Mouse (Mus musculus) embryonic facial prominence, embryonic 14.5 days (tissue): ENCODE measurements around the gene Foxl1. TPM values are rescaled to one million over a fixed set of nuclear protein-coding genes. Genes with fewer than 3 reads are reported as not detected.

Experiments
- ATAC-seq: fragments of 200-750 bp; cut with Nextera tagmentation; 2 replicates; pipeline ENCODE4 v1.8.0; 2017; ENCODE audit warnings: low read depth, moderate number of reproducible peaks, moderate TSS enrichment
- DNase-seq: peaks from one replicate; pipeline ENCODE4 v3.0.0-alpha.2; 2015; ENCODE audit warnings: low spot score
- H3K27ac ChIP-seq: fragments of 300-500 bp; sonication (generic); replicated peaks from 2 replicates; pipeline ENCODE4 v1.5.1; 2014; ENCODE audit warnings: low read depth, mild to moderate bottlenecking, low read length, moderate library complexity
- H3K27me3 ChIP-seq: fragments of 300-500 bp; sonication (generic); replicated peaks from 2 replicates; pipeline ENCODE4 v1.6.1; 2014; ENCODE audit warnings: low read length; ENCODE audit not compliant: control insufficient read depth, insufficient read depth
- H3K36me3 ChIP-seq: fragments of 300-500 bp; sonication (generic); 2 replicates; pipeline ENCODE4 v1.6.1; 2014; ENCODE audit warnings: low read length, mixed read lengths; ENCODE audit not compliant: control insufficient read depth, insufficient read depth
- H3K4me1 ChIP-seq: fragments of 300-500 bp; sonication (generic); 2 replicates; pipeline ENCODE4 v1.6.1; 2014; ENCODE audit warnings: antibody characterized with exemption, low read length; ENCODE audit not compliant: control insufficient read depth, insufficient read depth
- H3K4me2 ChIP-seq: fragments of 300-500 bp; sonication (generic); 2 replicates; pipeline ENCODE4 v1.6.1; 2014; ENCODE audit warnings: low read depth, mild to moderate bottlenecking, low read length, moderate library complexity, mixed read lengths
- H3K4me3 ChIP-seq: fragments of 300-500 bp; sonication (generic); 2 replicates; pipeline ENCODE4 v1.5.1; 2014; ENCODE audit warnings: low read depth, mild to moderate bottlenecking, low read length
- H3K9ac ChIP-seq: fragments of 300-500 bp; sonication (generic); 2 replicates; pipeline ENCODE4 v1.6.1; 2014; ENCODE audit warnings: low read depth, mild to moderate bottlenecking, low read length, moderate library complexity, mixed read lengths
- H3K9me3 ChIP-seq: fragments of 300-500 bp; sonication (generic); 2 replicates; pipeline ENCODE4 v1.6.1; 2016; ENCODE audit warnings: low read length; ENCODE audit not compliant: control insufficient read depth
- WGBS: fragments of 180-500 bp; shearing (Covaris S2); extraction: QIAGEN DNeasy Blood & Tissue Kit; methylation state at CpG from one replicate; pipeline ENCODE4 v1.1.7; 2014; 5-methylcytosine and 5-hydroxymethylcytosine counted together
- polyA plus RNA-seq: library from polyadenylated mRNA; unstranded; fragments of >200 nt; fragmentation: Nextera tagmentation; extraction: Ambion mirVana; gene quantifications from 2 replicates; pipeline ENCODE4 v1.2.1, GENCODE M21; 2014

Foxl1 gene
- polyA plus RNA-seq, 1 experiment from 2014 or later = 0.32 TPM

- DNase-seq = peak; percentile 83
- Histone ChIP-seq H3K4me3 (peak overlapping the region; percentile 50), H3K4me2 (peak overlapping the region; percentile 95), H3K9me3 (no peaks in the 10 kb centered on the region), H3K36me3 (no peaks in the 10 kb centered on the region), H3K27ac (peak overlapping the region; percentile 81), H3K4me1 (peaks cover 6% of the 10 kb centered on the region; the same call in 1 of the 2 replicates), H3K27me3 (peaks cover 100% of the 10 kb centered on the region), H3K9ac (peak overlapping the region; percentile 67)
- peak; percentile 85 for ATAC-seq
- 0% methylated on average over 55 of the region's 89 CpGs for WGBS
These were observed 44.4 kb upstream of the Foxl1 start for GRCm38 (mm10) chr8:121083093-121083935.

GRCm38 (mm10) chr8:121083936-121084209 lies 43.9 kb upstream of the Foxl1 start:
- H3K4me2 ChIP-seq = peak overlapping the region; percentile 95
- H3K4me3 ChIP-seq = peak overlapping the region; percentile 50
- DNase-seq (no peak), ATAC-seq (peak; percentile 54)
- peaks cover 6% of the 10 kb centered on the region; the same call in 1 of the 2 replicates for H3K4me1 ChIP-seq
- peak overlapping the region; percentile 67 for H3K9ac ChIP-seq
- no CpG with 5 or more reads among the region's 27 CpGs for WGBS
- H3K36me3 ChIP-seq = no peaks in the 10 kb centered on the region
- peaks cover 100% of the 10 kb centered on the region for H3K27me3 ChIP-seq
- no peaks in the 10 kb centered on the region for H3K9me3 ChIP-seq
- H3K27ac ChIP-seq = peak overlapping the region; percentile 81

- Histone ChIP-seq H3K27me3 (peaks cover 100% of the 10 kb centered on the region), H3K4me1 (peaks cover 6% of the 10 kb centered on the region; the same call in 1 of the 2 replicates), H3K36me3 (no peaks in the 10 kb centered on the region), H3K4me2 (peak within 1 kb of the TSS; percentile 95), H3K9ac (peak within 1 kb of the TSS; percentile 67), H3K4me3 (peak within 1 kb of the TSS; percentile 50), H3K27ac (peak within 1 kb of the TSS; percentile 81), H3K9me3 (no peaks in the 10 kb centered on the region)
- DNase-seq (peak; percentile 65), ATAC-seq (peak; percentile 56)
- 0% methylated on average over 17 of the region's 83 CpGs for WGBS
These were observed 43.4 kb upstream of the Foxl1 start, which contains the start of gene Foxf1 for GRCm38 (mm10) chr8:121084210-121084951. Gene Foxf1 (plus strand): TSS chr8:121084386.

GRCm38 (mm10) chr8:121085011-121085410 lies 42.7 kb upstream of the Foxl1 start:
- 3% methylated on average over 12 of the region's 30 CpGs for WGBS
- no peak for DNase-seq
- no peak for ATAC-seq
- H3K27me3 ChIP-seq = peaks cover 100% of the 10 kb centered on the region
- H3K27ac ChIP-seq = no peak overlapping the region
- H3K9ac ChIP-seq = peak overlapping the region; percentile 67
- H3K4me1 ChIP-seq = peaks cover 6% of the 10 kb centered on the region; the same call in 1 of the 2 replicates
- peak overlapping the region; percentile 50 for H3K4me3 ChIP-seq
- H3K4me2 ChIP-seq = peak overlapping the region; percentile 95
- no peaks in the 10 kb centered on the region for H3K9me3 ChIP-seq
- no peaks in the 10 kb centered on the region for H3K36me3 ChIP-seq

- peaks cover 6% of the 10 kb centered on the region; the same call in 1 of the 2 replicates for H3K4me1 ChIP-seq
- peak overlapping the region; percentile 50 for H3K4me3 ChIP-seq
- H3K27ac ChIP-seq = no peak overlapping the region
- DNase-seq (no peak), ATAC-seq (no peak)
- 63% methylated on average over 3 of the region's 3 CpGs for WGBS
- no peaks in the 10 kb centered on the region for H3K9me3 ChIP-seq
- no peaks in the 10 kb centered on the region for H3K36me3 ChIP-seq
- peak overlapping the region; percentile 95 for H3K4me2 ChIP-seq
- peaks cover 100% of the 10 kb centered on the region for H3K27me3 ChIP-seq
- peak overlapping the region; percentile 67 for H3K9ac ChIP-seq
These were observed 42.2 kb upstream of the Foxl1 start for GRCm38 (mm10) chr8:121085561-121085960.

GRCm38 (mm10) chr8:121086004-121086900 lies 41.5 kb upstream of the Foxl1 start:
- no peak overlapping the region for H3K27ac ChIP-seq
- H3K4me1 ChIP-seq = peaks cover 6% of the 10 kb centered on the region; the same call in 1 of the 2 replicates
- H3K9me3 ChIP-seq = no peaks in the 10 kb centered on the region
- 31% methylated on average over 19 of the region's 19 CpGs for WGBS
- H3K9ac ChIP-seq = peak overlapping the region; percentile 67
- H3K27me3 ChIP-seq = peaks cover 100% of the 10 kb centered on the region
- ATAC-seq (no peak), DNase-seq (no peak)
- no peaks in the 10 kb centered on the region for H3K36me3 ChIP-seq
- H3K4me2 ChIP-seq = peak overlapping the region; percentile 95
- H3K4me3 ChIP-seq = peak overlapping the region; percentile 50

GRCm38 (mm10) chr8:121088281-121088680 lies 39.5 kb upstream of the Foxl1 start:
- Histone ChIP-seq H3K27me3 (peaks cover 100% of the 10 kb centered on the region), H3K4me1 (no peaks in the 10 kb centered on the region), H3K9me3 (no peaks in the 10 kb centered on the region), H3K4me2 (peak overlapping the region; percentile 30), H3K36me3 (no peaks in the 10 kb centered on the region), H3K4me3 (peak overlapping the region; percentile 50), H3K9ac (peak overlapping the region; percentile 37; the same call in 1 of the 2 replicates), H3K27ac (no peak overlapping the region)
- ATAC-seq = no peak
- DNase-seq = no peak
- WGBS = 11% methylated on average over 8 of the region's 8 CpGs
